Mouse (Mus musculus) gastrocnemius, postnatal 14 days (tissue): ENCODE results near the gene Tacstd2. TPM values are rescaled to one million over a fixed set of nuclear protein-coding genes. Genes with fewer than 3 reads are reported as not detected.
"Not testable (repeated sequence)": the region's sequence is repeated elsewhere in the genome, so short reads cannot be mapped to it uniquely, and the experiment has no call there.

ENCODE experiments used
- DNase-seq: peaks from one replicate; pipeline ENCODE4 v3.0.0; 2021; ENCODE audit warnings: mixed read lengths
- intact Hi-C: fragments of 180-260 bp; cut with DNase I; formaldehyde crosslinking; loops from one replicate; pipeline ENCODE4 v1.15.1; 2025; ENCODE audit warnings: low total_unique reads
- long read RNA-seq, 2 experiments: library from polyadenylated mRNA; stranded (forward); transcript quantifications; one replicate each; pipeline ENCODE4 v2.0.0; 2021
- total RNA-seq, 2 experiments: library from RNA; stranded (reverse); gene quantifications; 2 replicates each; pipeline ENCODE4 v1.2.3; 2021

The Tacstd2 gene
- total RNA-seq = not detected
- long read RNA-seq, experiment 1 = 0 reads
- long read RNA-seq, experiment 2 = 0 reads

DNA sequence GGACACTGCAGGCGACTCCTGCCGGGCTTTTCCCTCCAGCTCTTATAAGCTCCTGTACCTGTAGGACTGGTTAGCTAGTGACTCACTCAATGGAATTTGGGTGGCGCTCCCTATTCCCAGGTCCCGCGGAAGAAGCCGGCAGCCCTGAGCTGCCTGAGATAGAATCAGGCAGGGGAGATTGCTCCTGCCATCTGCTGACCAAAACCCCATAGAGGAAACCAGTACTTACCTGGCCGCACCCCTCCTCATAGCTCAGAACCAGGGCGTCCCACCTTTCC lies at the start of gene Tacstd2:
Tacstd2 (minus strand) TSS at position 20 of the 278 bp plus-strand sequence.
- DNase-seq = no peak
- intact Hi-C loops = no loop called here

DNA sequence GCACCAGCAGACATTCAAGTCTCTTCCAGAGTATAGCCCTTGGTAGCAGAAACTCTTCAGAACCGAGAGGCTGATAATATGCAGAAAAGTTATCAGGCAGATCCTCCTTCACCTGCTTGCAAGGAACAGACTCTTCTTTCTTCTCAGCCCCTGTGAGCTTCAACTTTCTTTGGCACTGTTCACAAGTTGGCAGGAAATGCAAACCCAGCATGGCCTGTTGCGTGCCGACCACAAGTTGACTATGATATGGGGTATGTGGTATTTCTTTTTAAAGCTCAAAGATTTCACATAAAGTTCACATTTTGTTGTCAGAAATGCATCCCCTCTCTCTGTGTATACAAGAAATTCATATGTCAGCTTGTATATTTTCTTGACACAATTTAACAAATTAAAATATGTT lies 30.7 kb upstream of the Tacstd2 start:
- DNase-seq = no peak
- intact Hi-C loops = no loop called here

DNA sequence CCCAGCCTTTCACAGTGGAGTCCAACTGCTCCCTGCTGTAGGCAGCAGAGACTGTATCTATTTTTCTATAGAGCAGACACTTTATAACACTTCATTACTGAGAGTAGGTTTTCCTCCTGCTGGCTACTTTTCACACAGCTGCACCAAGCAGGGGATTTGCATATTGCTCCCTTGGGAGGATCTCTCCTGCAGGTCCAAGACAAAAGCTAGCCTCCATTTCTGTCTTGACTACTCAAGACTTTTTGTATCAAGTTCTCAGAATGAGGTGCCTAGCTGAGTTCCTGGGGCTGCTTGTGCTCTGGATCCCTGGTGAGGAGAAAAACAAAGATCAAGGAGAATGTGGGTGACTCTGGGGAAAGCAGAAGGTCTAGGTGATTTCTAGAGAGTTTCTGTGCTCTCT lies 19.8 kb upstream of the Tacstd2 start:
- DNase-seq = no peak
- intact Hi-C loops = no loop called here

DNA sequence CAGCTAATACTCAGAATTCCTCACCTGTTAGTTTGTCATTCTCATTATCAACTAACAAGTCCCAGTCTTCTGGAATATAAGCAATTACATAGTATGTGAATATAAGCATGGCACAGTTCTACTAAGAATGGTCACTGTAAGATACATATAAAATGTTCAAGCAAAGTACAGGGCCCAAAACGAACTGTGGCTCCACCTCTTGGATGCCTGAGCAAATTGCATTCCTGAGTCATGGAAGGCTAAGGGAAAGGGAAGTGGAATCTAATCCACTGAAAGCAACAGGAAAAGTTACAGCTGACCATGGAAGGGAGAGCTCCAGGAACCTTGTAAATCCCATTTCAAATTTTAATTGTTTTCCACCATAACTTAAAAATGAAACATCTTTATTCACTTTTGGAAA lies 14.0 kb upstream of the Tacstd2 start:
- intact Hi-C loops = no loop called here
- DNase-seq = no peak

DNA sequence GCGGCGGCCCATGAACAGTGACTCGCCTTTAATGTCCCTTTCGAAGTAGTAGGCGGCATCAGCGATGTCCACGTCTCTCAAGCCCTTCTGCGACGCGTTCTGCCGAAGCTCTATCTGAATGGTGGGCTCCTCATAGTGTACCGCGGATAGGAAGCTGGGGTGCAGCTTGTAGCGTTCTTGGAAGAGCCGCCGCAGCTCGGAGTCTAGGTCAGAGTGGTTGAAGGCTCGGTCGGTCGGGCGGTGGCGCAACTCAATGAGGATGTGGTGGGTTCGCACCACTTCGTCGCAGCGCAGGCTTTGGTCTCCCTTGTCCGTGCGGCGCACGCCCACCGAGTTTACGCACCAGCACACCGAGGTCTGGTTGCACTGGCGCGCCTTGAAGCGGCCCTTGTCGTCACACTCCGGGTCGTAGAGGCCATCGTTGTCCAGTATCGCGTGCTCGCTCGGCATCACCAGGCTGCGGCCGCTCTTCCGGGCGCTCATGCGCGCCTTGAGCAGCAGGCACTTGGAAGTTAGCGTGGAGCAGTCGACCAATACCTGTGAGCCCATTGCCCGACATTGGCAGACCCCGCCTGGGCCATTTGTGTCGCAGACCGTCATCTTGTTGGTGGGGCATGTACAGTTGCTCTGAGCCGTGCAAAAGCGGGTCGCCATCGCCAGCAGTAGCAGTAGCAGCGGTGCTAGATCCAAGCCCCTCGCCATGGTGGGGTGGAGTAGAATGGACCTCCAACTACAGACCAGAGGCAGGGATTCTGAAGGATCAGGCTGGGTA lies 405 bp downstream of the Tacstd2 start:
- intact Hi-C loops = no loop called here
- no peak for DNase-seq

DNA sequence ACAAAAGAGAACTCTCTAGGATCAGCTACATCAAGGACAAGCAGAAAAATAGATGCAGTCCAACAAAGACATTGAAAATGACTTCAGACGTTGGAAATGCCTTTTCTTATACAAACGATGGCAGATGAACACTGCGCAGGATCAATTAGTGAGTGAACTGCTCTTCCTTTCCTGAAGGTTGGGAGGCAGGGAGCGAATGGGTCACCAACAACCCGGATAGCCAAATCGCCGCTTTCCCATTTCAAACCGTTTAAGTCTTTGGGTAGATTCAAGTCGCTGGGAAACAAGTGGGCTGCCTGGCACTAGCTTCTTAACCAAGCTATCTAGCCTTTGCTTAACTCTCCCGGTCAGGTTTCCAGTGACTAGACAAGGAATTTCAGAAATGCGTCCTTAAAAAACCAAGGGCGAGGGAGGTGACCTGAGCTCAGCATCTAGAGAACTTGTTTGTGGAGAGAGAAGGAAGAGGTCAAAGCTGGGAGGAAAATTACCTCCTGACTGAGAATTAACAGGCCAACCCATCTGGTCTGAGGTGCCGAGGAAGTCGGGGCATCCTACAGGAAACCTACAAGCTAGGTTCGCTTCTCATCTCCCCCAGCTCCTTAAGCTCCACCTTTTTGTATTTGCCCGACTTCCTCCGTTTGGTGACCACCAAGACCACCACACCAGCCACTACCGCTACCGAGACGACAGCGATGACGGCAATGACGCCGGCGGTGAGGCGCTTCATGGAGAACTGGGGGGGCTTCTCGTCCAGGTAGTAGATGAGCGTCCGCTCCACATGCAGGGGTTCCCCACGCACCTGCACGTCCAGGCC lies 1.2 kb downstream of the Tacstd2 start:
- intact Hi-C loops = no loop called here
- DNase-seq = no peak

DNA sequence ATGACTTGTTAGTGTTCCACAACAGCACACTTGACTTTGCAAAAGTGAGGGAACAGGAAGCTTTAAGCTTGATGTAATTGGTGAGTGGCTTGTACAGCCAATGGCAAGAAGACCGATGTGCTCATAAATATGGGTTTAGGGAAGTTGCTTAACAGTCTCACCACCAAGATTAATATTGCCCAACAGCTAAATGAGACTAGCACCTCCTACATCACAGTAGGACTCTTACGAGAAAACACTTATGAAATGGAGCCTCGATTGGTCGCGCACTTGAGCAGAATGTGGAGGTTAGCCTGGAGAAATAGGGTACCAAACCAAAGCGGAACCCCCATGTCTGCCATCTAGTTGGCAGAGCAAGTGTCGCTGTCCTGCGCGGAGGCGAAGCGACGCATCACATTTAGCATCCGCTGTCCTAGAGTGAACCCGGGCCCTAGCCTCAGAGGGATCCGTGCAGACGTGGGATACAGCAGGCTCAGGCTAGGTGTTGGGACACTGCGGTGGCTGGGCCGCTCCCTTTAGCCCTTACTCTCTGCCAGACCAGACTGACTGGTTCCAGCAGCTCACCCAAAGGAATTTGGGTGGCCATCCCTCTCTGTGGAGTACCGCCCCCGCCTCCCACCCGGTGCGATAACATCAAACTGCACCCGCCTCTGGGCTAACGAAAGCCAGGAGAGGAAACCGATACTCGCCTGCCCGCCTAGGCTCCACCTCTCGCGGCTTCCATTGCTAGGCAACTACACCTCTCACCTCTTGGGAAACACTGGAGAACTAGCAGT lies 2.7 kb downstream of the Tacstd2 start:
- DNase-seq = no peak
- intact Hi-C loops = no loop called here

DNA sequence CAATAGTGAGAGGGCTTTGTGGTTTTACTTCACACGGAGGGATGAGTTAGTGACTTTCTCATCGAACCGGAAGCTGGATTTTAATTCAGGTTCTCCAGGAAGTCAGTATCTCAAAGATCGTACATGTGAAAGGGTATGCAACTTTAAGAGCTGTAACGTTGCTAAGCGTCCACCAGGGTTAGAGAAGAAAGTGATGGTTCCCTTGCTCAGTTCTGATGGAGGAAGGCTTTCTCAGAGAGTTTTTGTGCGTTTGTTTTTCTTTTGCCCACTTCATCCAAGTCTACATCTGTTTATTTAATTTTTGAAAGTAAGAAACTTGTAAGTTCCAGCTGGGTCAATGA lies 3.8 kb downstream of the Tacstd2 start:
- no peak for DNase-seq
- intact Hi-C loops = no loop called here

DNA sequence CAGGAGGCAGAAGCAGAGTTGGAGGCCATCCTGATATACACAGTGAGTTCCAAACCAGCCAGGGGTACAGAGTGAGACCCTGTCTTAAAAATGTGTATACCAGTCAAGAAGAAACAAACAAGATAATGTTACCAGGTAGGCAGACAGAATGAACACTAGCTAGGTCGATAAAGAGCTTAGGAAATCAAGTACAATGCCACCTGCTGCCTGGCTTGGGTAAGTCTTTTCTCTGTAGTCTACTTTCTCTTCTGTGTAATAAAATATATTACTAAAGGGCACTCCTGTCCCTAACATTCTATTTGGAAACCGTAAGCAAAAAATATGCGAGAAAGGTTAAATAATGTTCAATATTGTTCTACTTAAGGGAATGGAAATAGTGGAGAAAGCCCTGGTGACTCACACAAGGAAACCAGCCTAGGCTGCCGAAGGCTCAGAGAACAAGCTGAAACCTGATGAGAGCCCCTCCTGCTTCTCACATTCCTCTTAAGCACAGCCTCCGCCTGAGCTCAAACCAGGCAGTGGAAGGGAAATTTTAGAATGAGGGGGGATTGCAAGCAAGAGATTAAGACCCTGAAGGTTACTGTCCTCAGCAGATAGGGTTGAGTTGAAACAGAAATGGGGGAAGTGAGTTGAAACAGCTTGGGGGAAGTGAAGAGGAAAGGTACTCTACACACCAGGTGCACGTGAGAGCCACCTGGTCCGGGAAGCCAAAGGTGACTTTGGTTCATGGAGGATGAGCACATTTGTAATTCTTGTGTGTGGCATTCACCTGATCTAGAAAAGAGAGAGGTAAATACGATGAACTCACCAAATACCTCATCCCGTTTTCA lies 4.4 kb downstream of the Tacstd2 start:
- intact Hi-C loops = no loop called here
- DNase-seq = no peak

DNA sequence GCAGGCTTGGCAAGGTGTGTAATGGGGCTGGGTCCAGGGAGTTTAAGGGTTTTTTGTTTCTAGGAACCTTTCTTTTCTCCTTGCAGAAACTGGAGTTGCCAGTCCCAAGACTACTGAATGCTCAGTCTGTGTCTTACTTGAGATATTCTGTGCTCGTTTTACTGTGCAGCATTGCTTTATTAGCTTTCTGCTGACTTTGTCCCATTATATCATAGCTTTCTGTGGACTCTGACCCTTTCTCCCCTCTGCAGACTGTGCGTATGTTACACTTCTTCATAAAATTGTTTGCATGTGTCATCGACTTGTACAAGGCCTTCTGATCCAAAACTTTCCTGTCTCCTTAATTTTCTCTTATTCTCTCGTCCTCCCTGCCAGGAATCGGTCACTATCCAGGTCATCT lies 9.2 kb downstream of the Tacstd2 start:
- no peak for DNase-seq

DNA sequence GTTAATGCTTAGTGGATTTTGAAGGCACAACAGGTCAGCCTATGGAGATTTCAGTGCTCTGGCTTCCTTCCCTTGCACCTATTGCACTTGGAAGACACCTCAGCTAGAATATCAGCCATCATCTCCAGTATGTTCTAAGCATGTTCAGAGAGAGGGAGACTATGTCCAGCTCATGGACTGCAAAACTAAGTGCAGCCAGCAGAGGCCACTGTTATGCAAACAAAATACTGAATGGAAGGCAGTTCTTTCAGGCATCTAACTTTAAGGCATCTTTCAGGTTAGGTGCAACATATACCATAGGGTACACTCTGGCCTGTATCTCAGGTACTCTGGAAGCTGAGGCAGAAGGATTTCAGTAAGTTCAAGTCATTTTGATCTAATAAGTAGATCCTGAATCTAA lies 24.8 kb downstream of the Tacstd2 start:
- intact Hi-C loops = no loop called here
- no peak for DNase-seq

More for the DNA sequence above, 9.2 kb downstream of the Tacstd2 start:
- intact Hi-C loops = no loop called here

DNA sequence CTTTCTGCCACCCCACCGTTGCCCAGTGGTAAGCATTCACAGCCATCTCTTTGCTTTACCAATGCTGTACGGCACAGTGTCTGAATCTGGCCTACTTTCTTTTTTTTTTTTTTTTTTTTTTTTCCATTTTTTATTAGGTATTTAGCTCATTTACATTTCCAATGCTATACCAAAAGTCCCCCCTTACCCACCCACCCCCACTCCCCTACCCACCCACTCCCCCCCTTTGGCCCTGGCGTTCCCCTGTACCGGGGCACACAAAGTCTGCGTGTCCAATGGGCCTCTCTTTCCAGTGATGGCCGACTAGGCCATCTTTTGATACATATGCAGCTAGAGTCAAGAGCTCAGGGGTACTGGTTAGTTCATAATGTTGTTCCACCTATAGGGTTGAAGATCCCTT lies 33.7 kb downstream of the Tacstd2 start:
- intact Hi-C loops, DNase-seq: not testable (repeated sequence)

DNA sequence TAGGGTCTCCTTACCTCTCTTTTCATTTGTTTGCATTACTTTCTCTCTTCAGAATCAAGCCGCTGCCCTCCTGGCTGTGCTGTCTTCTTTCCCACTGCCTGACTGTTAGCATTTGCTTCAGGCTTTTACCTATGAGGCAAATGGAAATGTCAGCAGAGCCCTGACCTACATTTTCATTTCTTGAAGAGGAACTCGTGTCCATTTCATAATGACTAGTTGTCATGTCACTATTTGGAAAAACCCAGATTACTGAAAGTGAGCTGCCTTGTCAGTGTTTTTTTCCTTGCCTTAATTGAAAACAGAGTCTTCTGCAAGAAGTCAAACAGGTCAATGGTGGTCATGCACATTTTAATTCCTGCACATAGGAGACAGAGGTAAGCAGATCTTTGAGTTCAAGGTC lies 43.8 kb downstream of the Tacstd2 start, which contains the start of gene Il23r:
Il23r (minus strand) TSS at position 101 of the 400 bp plus-strand sequence.
- no peak for DNase-seq
- intact Hi-C loops = no loop called here

Other genes starting within 250 kb of the Tacstd2 start
- under 1 TPM; 0.08 to 0.11 TPM for gene Il12rb2, start 159.6 kb downstream of the Tacstd2 start, total RNA-seq
- not detected for gene Il23r, start 43.9 kb downstream of the Tacstd2 start, total RNA-seq